Mouse (Mus musculus) retina, adult 2 months (tissue): ENCODE data around the gene Fbxo8.

Experiments
- DNase-seq: peaks from one replicate; pipeline ENCODE4 v3.0.0-alpha.2; 2012; ENCODE audit warnings: low read depth, low spot score

Fbxo8 gene

DNA sequence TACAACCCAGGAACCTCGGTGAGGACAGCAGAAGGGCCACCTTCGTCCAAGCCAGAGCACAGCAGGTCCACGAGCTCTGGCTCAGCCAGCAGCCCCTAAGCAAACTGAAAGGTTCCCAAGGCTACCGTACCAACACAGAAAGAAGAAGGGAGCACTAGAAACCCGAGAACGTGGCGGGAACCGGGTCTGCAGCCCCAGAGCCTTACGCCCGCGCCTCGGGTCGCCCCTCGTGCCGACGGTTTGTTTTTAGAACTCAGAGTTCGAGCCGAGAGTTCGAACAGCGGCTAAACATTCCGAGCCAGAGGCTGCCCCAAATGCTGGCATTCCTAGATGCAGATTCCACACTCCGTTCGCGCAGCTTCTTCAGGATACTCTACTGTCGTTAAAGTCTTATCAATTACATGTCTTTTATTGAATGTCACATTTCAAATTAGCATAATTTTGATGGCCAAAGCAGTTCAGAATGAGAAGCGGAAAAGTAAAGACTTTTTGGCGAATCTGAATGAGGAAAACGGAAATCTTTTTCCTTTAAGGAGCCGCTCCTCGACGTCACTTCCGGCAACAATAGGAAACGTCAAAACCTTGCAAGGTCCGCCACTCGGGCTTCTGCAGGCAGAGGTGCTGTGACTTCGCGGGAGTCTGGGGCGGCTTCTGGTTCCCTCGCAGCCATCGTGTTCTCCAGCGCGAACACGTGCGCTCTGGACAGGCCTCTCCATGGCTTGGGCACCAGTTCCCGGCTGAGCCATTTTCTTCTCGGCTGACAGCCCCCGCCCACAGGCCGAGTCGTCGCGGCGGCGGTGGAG, at the start of gene Fbxo8, which contains the start of gene Cep44:
TSS of gene Fbxo8 (plus strand) at position 533 of the 803 bp plus-strand sequence.
TSS of gene Cep44 (minus strand) at position 490 of the 803 bp plus-strand sequence.
- peak; percentile 90 for DNase-seq

DNA sequence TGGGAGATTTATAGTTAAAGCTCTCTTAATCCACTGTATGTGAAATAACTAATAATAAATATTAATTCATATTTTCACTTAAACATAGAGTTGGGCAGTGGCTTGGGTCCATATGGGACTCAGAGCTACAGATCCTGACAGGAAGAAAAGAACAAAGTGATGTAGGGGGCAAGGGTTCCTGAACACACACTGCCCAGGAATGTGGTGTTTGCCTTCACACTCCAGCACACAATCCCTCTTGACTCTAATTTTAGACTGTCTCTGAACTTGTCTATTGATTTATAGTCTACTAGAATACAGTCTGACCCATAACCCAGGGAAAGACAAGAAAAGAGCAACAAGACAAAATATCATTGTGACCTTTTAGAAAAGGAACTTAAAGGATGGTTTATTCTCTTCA, 49.0 kb upstream of the Fbxo8 start:
- DNase-seq = no peak

DNA sequence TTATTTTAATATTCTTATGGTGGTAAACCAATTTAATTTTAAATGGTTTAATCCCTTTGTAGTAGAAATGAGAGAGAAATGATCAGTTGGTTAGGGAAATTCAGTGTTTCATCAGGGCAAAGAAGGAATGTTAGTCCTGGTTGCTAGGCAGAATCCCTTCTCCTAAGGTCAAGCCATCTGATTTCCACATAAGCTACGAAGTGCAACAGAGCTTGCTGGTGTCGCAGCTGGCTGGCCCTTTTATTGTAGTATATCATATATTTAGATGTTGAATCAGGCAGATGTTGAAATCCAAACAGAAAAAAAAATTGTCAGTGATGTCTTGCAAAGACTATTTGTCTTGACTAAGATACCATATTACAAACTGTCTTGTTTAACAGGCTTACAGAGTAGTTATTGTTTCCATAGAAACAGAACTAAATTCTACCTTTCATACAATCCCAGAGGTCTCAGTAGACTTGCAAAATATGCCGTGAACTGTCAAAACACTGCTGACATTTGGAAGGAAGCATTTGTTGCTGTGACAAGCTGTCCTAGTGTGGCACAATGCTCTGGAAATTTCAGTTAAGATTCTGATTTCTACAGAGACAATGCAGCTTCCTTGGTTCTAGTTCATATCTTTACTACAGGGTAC, 42.5 kb upstream of the Fbxo8 start:
- no peak for DNase-seq

DNA sequence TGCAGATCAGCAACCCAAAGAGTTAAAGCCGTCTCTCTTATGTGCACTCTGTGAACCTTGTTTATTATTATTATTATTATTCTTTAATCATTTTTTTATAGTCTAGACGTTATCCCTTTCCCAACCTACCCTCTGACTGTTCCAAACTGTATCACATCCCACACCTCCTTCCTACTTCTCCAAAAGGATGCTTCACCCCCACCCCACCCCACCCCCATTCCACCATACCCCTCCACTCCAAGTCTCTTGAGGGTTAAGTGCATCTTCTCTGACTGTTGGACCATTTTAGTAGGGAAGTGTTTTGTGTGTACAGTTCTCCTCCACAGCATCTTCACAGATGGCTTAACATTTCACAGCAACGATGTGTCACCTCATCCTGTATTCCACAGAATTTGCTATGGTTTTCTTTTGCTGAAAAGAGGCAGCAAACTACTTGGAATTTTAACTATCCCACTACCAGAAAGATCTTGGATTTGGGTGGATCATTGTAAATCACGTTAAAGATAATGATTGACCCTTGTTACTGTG, 41.9 kb upstream of the Fbxo8 start:
- no peak for DNase-seq

- DNase-seq = no peak
These were observed 32.0 kb upstream of the Fbxo8 start for GRCm38 (mm10) chr8:56518848-56519247.

DNA sequence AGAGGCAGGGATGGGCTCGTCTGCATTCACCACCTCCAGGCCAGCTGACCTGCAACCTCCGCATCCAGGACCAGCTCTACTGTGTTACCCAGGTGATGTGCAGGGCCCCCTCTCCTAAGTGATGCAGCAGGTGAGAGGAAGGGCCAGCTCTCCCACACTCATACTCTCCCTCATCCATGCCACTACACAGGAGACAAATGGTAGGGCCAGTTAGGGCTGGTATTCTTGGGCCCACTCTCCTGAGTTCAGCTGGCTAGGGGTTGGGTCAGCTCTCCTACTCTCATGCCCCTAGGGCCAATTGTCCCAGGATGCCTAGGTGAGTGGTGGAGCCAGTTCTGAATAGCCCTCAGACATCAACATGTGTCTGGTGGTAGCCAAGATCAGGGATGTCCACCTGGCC, 30.6 kb upstream of the Fbxo8 start:
- DNase-seq = no peak

GRCm38 (mm10) chr8:56521051-56521450, 29.8 kb upstream of the Fbxo8 start:
- no peak for DNase-seq

GRCm38 (mm10) chr8:56528869-56529268, 22.0 kb upstream of the Fbxo8 start:
- DNase-seq = no peak

DNA sequence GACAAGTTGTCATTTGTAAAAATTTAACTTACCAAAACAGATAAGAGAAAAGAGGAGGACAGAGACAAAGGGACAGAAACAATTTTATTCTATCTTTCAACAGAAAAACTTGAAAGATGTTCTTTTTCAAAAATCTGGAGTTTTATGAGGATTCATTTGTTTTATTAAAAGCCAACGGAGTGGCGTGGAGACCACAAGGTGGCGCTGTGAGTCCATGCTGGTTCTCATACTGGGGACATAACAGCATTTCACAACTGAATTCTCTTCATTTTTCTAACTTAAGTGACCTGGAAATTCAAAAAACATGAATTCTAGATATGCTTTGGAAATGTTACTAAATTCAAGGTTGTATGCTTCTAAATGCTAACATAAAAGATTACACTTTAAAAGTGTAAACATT, 20.5 kb upstream of the Fbxo8 start:
- DNase-seq = peak; percentile 13

- no peak for DNase-seq
These were observed 10.2 kb upstream of the Fbxo8 start for GRCm38 (mm10) chr8:56540706-56541105.

GRCm38 (mm10) chr8:56547866-56548265, 3.0 kb upstream of the Fbxo8 start:
- DNase-seq = no peak

- peak; percentile 80 for DNase-seq
These were observed 517 bp downstream of the Fbxo8 start for GRCm38 (mm10) chr8:56551361-56551852.

GRCm38 (mm10) chr8:56552045-56552444, 1.2 kb downstream of the Fbxo8 start:
- DNase-seq = no peak

DNA sequence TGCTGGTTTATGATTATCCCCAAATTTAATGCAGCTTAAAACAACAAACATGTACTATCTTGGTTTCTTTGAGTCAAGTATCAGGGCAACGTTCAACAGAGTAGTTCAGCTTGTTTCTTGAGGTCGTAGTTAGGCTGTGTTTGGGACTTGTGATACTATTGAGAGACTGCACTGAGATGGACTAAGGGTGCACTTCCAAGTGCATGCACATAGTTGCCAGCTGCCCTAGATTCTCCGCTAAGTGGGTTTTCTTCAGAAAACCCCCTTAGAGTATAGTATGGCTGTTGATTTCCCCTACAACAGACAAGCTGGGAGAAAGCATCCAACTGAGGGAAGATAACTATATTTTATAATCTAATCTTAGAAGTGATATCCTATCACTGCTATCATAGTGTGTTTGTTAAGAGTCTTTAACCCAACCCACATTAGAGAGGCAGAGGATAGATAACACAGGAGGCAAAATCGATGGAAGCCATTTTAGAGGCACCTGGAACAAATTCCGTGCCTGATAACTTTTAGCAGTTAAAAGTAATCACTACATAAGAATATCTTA, 1.7 kb downstream of the Fbxo8 start:
- DNase-seq = no peak

DNA sequence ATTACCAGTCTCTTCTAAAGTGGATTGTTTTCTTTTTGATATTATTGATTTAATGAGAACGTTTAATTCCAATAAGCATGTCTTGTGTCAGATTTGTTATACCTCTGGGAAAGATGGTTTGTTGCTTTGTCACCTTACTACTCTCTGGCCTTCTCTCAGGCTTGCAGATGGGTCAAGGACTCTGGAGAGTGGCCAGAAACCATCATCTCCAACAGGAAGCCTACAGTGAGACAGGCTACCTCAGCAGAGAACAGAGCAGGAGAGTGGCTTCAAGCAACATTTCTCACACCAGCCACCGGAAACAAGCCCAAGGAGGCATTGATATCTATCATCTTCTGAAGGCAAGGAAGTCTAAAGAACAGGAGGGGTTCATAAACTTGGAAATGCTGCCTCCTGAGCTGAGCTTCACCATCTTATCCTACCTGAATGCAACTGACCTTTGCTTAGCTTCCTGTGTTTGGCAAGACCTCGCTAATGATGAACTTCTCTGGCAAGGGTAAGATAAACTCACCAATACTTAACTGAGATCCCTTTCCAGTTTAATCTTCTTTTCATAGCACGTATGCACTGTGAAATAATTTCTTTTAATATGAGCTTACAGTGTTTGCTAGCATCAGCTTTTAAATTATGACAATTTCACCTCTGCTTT, 13.6 kb downstream of the Fbxo8 start:
- DNase-seq = no peak

DNA sequence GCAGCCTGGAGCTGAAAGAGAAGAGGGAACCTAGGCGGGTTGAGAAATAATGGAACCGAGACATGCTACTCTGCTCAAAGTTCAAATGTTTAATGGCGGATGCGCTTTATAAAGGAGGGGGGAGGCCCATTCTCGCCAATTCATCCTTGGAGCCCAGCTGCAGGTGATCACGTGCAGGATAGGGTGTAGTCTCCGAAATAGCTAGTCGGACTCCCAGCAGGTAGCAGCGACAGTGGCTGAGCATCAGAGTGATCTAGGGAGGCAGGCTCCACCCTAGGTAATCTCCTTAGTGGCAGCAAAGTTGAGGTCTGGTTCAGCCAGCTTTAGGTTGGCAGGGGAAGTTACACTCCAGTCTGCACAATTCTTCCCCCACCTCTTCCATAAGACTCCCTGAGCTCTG, 16.0 kb downstream of the Fbxo8 start:
- DNase-seq = no peak

DNA sequence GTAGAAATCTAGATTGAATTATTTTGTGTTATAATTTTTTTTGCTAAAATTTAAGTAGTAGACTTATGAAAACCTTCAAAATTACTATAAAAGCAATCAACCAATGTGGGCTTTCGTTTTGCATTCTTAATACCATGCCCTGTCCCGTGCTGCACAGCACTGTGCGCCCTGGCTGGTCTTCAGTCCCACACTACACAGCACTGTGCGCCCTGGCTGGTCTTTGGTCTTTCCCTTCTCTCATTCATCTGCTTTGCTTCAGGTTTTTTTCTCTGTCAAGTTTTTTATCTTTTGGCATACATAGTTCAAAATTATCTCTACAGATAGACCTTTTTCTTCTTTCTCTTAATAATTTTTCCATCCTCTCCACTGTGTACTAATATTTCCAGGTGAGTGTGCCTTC, 30.0 kb downstream of the Fbxo8 start:
- DNase-seq = no peak

- no peak for DNase-seq
These were observed 32.0 kb downstream of the Fbxo8 start for GRCm38 (mm10) chr8:56582841-56583240.

DNA sequence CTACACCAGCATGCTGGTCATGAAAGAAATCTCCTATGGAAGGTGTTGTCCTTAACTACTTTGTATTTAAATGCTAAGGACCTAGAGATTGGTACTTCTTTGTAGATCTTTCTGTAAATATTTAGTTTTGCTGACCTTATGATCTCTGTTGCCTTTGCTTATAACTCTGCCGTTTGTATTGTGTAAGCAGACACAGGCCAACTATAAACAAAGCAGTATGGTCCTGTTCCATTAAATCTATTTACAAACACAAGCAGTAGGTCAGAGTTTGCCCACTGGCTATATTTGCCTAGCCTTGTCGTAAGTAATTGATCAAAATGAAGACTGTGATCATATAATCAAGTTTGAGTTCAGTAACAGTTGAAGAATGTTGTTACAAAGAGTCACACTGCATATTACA, 38.1 kb downstream of the Fbxo8 start:
- DNase-seq = no peak

GRCm38 (mm10) chr8:56591084-56591483, 40.2 kb downstream of the Fbxo8 start:
- DNase-seq = no peak

DNA sequence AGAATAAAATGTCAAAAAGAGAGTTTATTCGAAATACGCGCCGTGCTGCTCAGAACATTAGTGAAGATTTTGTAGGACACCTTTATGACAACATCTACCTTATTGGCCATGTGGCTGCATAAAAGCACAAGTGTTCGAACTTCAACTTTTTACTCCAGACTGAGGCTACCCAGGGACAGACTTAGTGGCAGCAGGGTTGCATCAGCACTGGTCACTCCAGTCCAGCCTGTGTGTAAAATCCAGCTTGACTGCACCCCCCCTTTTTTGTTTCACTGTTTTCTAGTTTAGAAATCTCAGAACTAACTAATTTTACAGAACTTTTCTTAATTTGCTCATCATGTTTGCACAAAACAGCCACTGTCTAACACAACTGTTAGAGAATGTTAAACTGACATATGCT, 40.6 kb downstream of the Fbxo8 start:
- DNase-seq = no peak

DNA sequence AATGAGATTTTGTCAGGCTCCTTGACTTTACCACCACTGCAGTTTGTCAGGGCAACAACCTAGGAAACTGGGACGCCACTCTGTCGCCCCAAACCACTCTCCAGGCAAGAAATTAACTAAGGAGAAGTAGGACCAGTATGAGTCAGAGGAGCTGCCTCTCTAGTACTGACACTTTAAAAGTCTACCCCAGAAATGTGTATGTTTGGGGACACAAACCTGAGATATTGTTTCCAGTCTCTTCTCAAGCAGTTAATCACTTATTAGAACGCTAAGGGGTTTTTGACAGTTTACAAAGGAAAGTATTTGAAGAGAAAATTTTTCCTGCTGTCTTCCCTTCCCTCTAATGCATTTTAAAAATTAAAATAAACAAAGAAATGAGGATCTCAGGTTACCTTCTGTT, 55.6 kb downstream of the Fbxo8 start:
- no peak for DNase-seq
